Mouse (Mus musculus) cerebellum, adult 11-12 months (tissue): ENCODE measurements at regions not wholly inside any gene's neighbourhood (a gene's known extent, or its start where the extent isn't known, plus 50 kb on each side); places are given as distances from the start of the nearest gene placed in this dataset.

ENCODE experiments used
- DNase-seq: peaks from one replicate; pipeline ENCODE4 v3.0.0; 2022

GRCm38 (mm10) chr4:142772751-142773455, 439.9 kb downstream of the Prdm2 start:
- peak; percentile 70 for DNase-seq

GRCm38 (mm10) chr4:142771520-142772150, 441.2 kb downstream of the Prdm2 start:
- no peak for DNase-seq

- DNase-seq, result no peak
These were observed 442.6 kb downstream of the Prdm2 start for GRCm38 (mm10) chr4:142770177-142770576.

- no peak for DNase-seq
These were observed 445.1 kb downstream of the Prdm2 start for GRCm38 (mm10) chr4:142767665-142768064.

- DNase-seq, result no peak
These were observed 451.2 kb downstream of the Prdm2 start for GRCm38 (mm10) chr4:142761577-142761976.

- DNase-seq, result peak; percentile 41
These were observed 454.7 kb downstream of the Prdm2 start for GRCm38 (mm10) chr4:142758102-142758501.

- DNase-seq, result peak; percentile 20
These were observed 456.5 kb downstream of the Prdm2 start for GRCm38 (mm10) chr4:142756332-142756731.

- DNase-seq, result no peak
These were observed 462.9 kb downstream of the Prdm2 start for GRCm38 (mm10) chr4:142749918-142750317.

GRCm38 (mm10) chr4:142723554-142723907, 484.3 kb upstream of the Kazn start:
- no peak for DNase-seq

GRCm38 (mm10) chr4:142722845-142723553, 483.8 kb upstream of the Kazn start:
- no peak for DNase-seq

GRCm38 (mm10) chr4:142701606-142702005, 462.4 kb upstream of the Kazn start:
- DNase-seq, result no peak

GRCm38 (mm10) chr4:142694926-142695325, 455.7 kb upstream of the Kazn start:
- DNase-seq, result no peak

- no peak for DNase-seq
These were observed 449.0 kb upstream of the Kazn start for GRCm38 (mm10) chr4:142688241-142688640.

- DNase-seq, result no peak
These were observed 438.2 kb upstream of the Kazn start for GRCm38 (mm10) chr4:142677426-142677825.

GRCm38 (mm10) chr4:142674641-142675465, 435.7 kb upstream of the Kazn start:
- peak; percentile 78 for DNase-seq

- no peak for DNase-seq
These were observed 432.8 kb upstream of the Kazn start for GRCm38 (mm10) chr4:142671872-142672458.

- DNase-seq, result no peak
These were observed 425.6 kb upstream of the Kazn start for GRCm38 (mm10) chr4:142664781-142665180.

GRCm38 (mm10) chr4:142658156-142658555, 419.0 kb upstream of the Kazn start:
- DNase-seq, result no peak

- DNase-seq, result no peak
These were observed 401.9 kb upstream of the Kazn start for GRCm38 (mm10) chr4:142641069-142641468.

GRCm38 (mm10) chr4:142639340-142639733, 400.1 kb upstream of the Kazn start:
- DNase-seq, result no peak

GRCm38 (mm10) chr4:142638733-142639339, 399.6 kb upstream of the Kazn start:
- DNase-seq, result peak; percentile 4

GRCm38 (mm10) chr4:142638057-142638456, 398.9 kb upstream of the Kazn start:
- DNase-seq, result no peak
